Mouse (Mus musculus): ENCODE results near the gene Cep68. TPM values are rescaled to one million over a fixed set of nuclear protein-coding genes. Genes with fewer than 3 reads are reported as not detected.
"Not testable (repeated sequence)": the region's sequence is repeated elsewhere in the genome, so short reads cannot be mapped to it uniquely, and the experiment has no call there.

Gene Cep68
- polyA plus RNA-seq, 1 experiment: 4.7 TPM

DNA sequence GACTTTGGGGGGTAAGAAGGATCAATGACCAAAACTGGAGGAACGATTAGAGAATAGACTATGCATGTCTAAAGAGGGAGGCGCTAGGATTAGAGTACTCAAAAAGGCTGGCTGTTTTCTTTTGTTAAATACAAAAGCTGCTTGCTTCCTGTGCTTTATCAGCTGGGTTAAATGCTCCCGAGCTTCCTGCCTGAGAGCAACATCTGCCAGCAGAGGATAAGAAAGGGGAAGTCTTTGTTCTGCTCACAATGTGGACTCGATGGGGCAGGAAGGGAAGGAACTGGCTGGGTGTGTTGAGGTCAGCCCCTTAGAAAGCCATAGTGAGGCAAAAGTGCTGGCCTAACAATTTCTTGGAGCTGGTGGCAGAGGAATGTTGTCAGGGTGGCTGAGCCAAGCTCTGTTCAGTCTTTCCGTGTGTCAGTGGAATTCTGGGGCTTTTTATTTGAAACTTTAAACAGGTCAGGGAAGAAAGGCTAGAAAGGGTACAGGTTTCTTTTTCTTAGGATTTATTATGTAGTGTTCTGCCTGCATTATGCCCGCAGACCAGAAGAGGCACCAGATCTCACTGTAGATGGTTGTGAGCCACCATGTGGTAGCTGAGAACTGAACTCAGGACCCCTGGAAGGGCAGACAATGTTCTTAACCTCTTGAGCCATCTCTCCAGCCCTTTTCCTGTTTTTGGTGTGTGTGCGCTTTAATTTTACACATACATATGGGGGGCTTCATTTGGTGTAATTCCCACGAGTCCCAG is 17.9 kb downstream of the Cep68 start:
- TF ChIP-seq GATA1 (IDR thresholded peaks at IDR 0.05; ENCODE audit: borderline replicate concordance, low read length): peak; percentile 99
- TF ChIP-seq FLI1 (IDR thresholded peaks at IDR 0.05; ENCODE audit: low read length): peak; percentile 79
- H3K4me3 ChIP-seq (replicated peaks): peak overlapping the region; percentile 80
- H3K36me3 ChIP-seq (replicated peaks; ENCODE audit: low read length): peaks cover 85% of the 10 kb centered on the region
- no peaks in the 10 kb centered on the region for H3K27me3 ChIP-seq (replicated peaks)
- H3K4me1 ChIP-seq: peaks cover 83% of the 10 kb centered on the region
- H3K9me3 ChIP-seq: no peaks in the 10 kb centered on the region

- Histone ChIP-seq H3K36me3 (replicated peaks; ENCODE audit: low read length) (peaks cover 85% of the 10 kb centered on the region), H3K4me3 (replicated peaks) (peak overlapping the region; percentile 72), H3K4me1 (peaks cover 92% of the 10 kb centered on the region), H3K27me3 (replicated peaks) (no peaks in the 10 kb centered on the region), H3K9me3 (no peaks in the 10 kb centered on the region)
- TF ChIP-seq GATA1 (IDR thresholded peaks at IDR 0.05; ENCODE audit: borderline replicate concordance, low read length) (no peak), FLI1 (IDR thresholded peaks at IDR 0.05; ENCODE audit: low read length) (no peak)
These were observed 18.9 kb downstream of the Cep68 start for GRCm38 (mm10) chr11:20230286-20230685.

DNA sequence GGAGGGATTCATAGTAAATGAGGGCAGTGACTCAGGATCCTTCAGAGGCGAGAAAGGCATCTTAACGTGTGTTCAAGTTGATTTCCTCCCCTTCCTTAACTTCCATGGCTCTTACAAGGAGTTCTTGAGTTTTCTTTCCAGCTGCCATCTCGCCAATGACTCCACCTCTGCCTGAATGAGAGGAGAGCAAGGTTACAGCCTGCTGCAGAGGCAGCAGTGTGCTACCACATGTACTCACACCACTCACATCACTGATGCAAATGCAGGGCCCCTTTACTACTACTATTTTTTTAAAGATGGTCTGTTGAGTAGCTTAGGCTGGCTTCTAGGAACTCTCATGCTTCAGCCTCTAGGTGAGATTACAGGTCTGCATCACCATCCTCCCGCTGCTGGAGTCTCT is 19.9 kb downstream of the Cep68 start:
- Histone ChIP-seq H3K4me3 (replicated peaks) (peak overlapping the region; percentile 50), H3K36me3 (replicated peaks; ENCODE audit: low read length) (peaks cover 85% of the 10 kb centered on the region), H3K27me3 (replicated peaks) (no peaks in the 10 kb centered on the region), H3K4me1 (peaks cover 91% of the 10 kb centered on the region), H3K9me3 (no peaks in the 10 kb centered on the region)
- TF ChIP-seq FLI1 (IDR thresholded peaks at IDR 0.05; ENCODE audit: low read length) (no peak), GATA1 (IDR thresholded peaks at IDR 0.05; ENCODE audit: borderline replicate concordance, low read length) (no peak)

- H3K9me3 ChIP-seq: no peaks in the 10 kb centered on the region
- H3K4me3 ChIP-seq (replicated peaks): no peak overlapping the region
- no peak for TF ChIP-seq FLI1 (IDR thresholded peaks at IDR 0.05; ENCODE audit: low read length)
- TF ChIP-seq GATA1 (IDR thresholded peaks at IDR 0.05; ENCODE audit: borderline replicate concordance, low read length): no peak
- H3K27me3 ChIP-seq (replicated peaks): no peaks in the 10 kb centered on the region
- peaks cover 85% of the 10 kb centered on the region for H3K36me3 ChIP-seq (replicated peaks; ENCODE audit: low read length)
- peaks cover 87% of the 10 kb centered on the region for H3K4me1 ChIP-seq
These were observed 20.6 kb downstream of the Cep68 start for GRCm38 (mm10) chr11:20228666-20229065.

GRCm38 (mm10) chr11:20225938-20226337 is 23.3 kb downstream of the Cep68 start:
- Histone ChIP-seq H3K9me3 (no peaks in the 10 kb centered on the region), H3K27me3 (replicated peaks) (no peaks in the 10 kb centered on the region), H3K4me3 (replicated peaks) (no peak overlapping the region), H3K36me3 (replicated peaks; ENCODE audit: low read length) (peaks cover 91% of the 10 kb centered on the region), H3K4me1 (peaks cover 75% of the 10 kb centered on the region)
- no peak for TF ChIP-seq GATA1 (IDR thresholded peaks at IDR 0.05; ENCODE audit: borderline replicate concordance, low read length)
- TF ChIP-seq FLI1 (IDR thresholded peaks at IDR 0.05; ENCODE audit: low read length): no peak

DNA sequence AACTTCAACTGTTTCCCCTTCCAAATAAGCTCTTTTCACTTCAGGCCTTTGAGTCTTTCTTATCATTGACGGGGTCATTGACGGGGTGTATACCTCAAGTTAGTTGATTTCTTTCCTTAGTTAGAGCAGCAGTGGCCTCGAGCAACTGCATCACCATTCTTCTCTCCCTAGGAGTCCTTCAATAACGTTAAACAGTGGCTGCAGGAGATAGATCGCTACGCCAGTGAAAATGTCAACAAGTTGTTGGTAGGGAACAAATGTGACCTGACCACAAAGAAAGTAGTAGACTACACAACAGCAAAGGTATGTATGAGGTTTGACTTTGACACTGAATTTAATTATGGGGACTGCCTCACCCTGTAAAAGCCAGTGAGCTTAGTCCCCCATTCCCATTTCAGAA is 25.0 kb downstream of the Cep68 start:
- Histone ChIP-seq H3K4me3 (replicated peaks) (no peak overlapping the region), H3K4me1 (peaks cover 72% of the 10 kb centered on the region), H3K27me3 (replicated peaks) (no peaks in the 10 kb centered on the region), H3K9me3 (no peaks in the 10 kb centered on the region), H3K36me3 (replicated peaks; ENCODE audit: low read length) (peaks cover 94% of the 10 kb centered on the region)
- TF ChIP-seq FLI1 (IDR thresholded peaks at IDR 0.05; ENCODE audit: low read length) (no peak), GATA1 (IDR thresholded peaks at IDR 0.05; ENCODE audit: borderline replicate concordance, low read length) (no peak)

DNA sequence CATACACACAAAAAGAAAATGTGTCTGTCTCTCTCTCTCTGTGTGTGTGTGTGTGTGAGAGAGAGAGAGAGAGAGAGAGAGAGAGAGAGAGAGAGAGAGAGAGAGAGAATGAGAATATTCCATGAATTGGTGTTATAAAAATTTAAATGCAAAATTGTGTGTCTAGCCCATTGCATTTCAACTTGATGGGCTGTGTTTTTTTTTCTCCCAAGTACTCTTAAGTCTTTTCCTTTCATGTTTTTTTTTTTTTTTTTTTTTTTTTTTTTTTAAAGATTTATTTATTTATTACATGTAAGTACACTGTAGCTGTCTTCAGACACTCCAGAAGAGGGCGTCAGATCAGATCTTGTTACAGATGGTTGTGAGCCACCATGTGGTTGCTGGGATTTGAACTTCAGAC is 27.6 kb downstream of the Cep68 start:
- H3K4me3 ChIP-seq (replicated peaks); H3K9me3 ChIP-seq; H3K27me3 ChIP-seq (replicated peaks): not testable (repeated sequence)
- Histone ChIP-seq H3K4me1 (peaks cover 59% of the 10 kb centered on the region), H3K36me3 (replicated peaks; ENCODE audit: low read length) (peaks cover 94% of the 10 kb centered on the region)

DNA sequence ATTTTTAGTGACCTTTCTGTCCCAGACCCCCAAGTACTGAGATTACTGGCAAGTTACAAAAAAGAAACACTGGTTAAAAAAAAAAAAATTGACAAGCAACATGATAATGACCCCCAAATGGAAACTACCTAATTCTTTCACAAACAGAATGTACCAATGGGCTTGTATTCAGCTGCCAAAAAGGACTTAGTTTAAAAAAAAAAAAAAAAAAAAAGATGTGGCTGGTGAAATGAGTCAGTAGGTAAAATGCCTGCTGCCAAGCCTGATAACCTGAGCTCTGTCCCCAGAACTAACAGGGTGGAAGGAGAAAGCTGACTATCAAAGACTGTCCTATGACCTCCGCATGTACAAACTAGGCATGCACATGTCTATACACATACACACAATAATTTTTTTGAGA is 32.0 kb downstream of the Cep68 start:
- peaks cover 86% of the 10 kb centered on the region for H3K36me3 ChIP-seq (replicated peaks; ENCODE audit: low read length)

GRCm38 (mm10) chr11:20216415-20216814 is 32.8 kb downstream of the Cep68 start:
- no peak for TF ChIP-seq FLI1 (IDR thresholded peaks at IDR 0.05; ENCODE audit: low read length)
- TF ChIP-seq GATA1 (IDR thresholded peaks at IDR 0.05; ENCODE audit: borderline replicate concordance, low read length): no peak
- H3K27me3 ChIP-seq (replicated peaks): no peaks in the 10 kb centered on the region
- H3K4me3 ChIP-seq (replicated peaks): no peak overlapping the region
- H3K9me3 ChIP-seq: no peaks in the 10 kb centered on the region
- peaks cover 64% of the 10 kb centered on the region for H3K4me1 ChIP-seq
- peaks cover 80% of the 10 kb centered on the region for H3K36me3 ChIP-seq (replicated peaks; ENCODE audit: low read length)

More for the DNA sequence above, 32.0 kb downstream of the Cep68 start:
- H3K27me3 ChIP-seq (replicated peaks): no peaks in the 10 kb centered on the region
- no peaks in the 10 kb centered on the region for H3K9me3 ChIP-seq
- no peak overlapping the region for H3K4me3 ChIP-seq (replicated peaks)
- no peak for TF ChIP-seq GATA1 (IDR thresholded peaks at IDR 0.05; ENCODE audit: borderline replicate concordance, low read length)
- no peak for TF ChIP-seq FLI1 (IDR thresholded peaks at IDR 0.05; ENCODE audit: low read length)
- H3K4me1 ChIP-seq: peaks cover 62% of the 10 kb centered on the region

DNA sequence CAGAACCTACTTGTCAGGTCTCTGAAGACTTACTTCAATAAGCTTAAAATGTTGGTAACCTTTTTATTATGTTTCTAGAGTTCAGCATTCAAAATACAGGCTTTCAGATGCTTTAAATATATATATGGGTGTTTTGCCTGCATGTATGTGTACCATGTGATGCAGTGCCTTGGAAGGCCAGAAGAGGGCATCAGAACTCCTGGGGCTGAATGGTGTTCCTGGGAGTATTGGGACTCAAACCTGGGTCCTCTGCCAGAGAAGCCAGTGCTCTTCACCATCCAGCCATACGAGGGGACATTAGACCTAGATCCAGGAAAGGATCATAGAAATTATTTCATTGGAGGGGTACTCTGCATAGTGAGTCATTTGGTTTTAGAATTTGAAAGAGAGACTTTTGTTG is 34.5 kb downstream of the Cep68 start:
- TF ChIP-seq GATA1 (IDR thresholded peaks at IDR 0.05; ENCODE audit: borderline replicate concordance, low read length): no peak
- no peak for TF ChIP-seq FLI1 (IDR thresholded peaks at IDR 0.05; ENCODE audit: low read length)

More for the DNA sequence above, 34.5 kb downstream of the Cep68 start:
- no peaks in the 10 kb centered on the region for H3K27me3 ChIP-seq (replicated peaks)
- H3K9me3 ChIP-seq: no peaks in the 10 kb centered on the region
- H3K36me3 ChIP-seq (replicated peaks; ENCODE audit: low read length): peaks cover 72% of the 10 kb centered on the region
- no peak overlapping the region for H3K4me3 ChIP-seq (replicated peaks)
- H3K4me1 ChIP-seq: peaks cover 67% of the 10 kb centered on the region

Data from megakaryocyte, embryonic 14.5 days (primary cell).